Mouse (Mus musculus) adrenal gland, postnatal 10 days (tissue): ENCODE measurements around the gene Lenep. TPM values are rescaled to one million over a fixed set of nuclear protein-coding genes. Genes with fewer than 3 reads are reported as not detected.

ENCODE experiments used
- DNase-seq: peaks from one replicate; pipeline ENCODE4 v3.0.0; 2021; ENCODE audit warnings: mixed read lengths
- total RNA-seq, 2 experiments: library from RNA; stranded (reverse); gene quantifications; 2 replicates each; pipeline ENCODE4 v1.2.3; 2021

Gene Lenep
- total RNA-seq, 2 experiments from 2014 or later, result 0.24 TPM; not detected in 1

DNA sequence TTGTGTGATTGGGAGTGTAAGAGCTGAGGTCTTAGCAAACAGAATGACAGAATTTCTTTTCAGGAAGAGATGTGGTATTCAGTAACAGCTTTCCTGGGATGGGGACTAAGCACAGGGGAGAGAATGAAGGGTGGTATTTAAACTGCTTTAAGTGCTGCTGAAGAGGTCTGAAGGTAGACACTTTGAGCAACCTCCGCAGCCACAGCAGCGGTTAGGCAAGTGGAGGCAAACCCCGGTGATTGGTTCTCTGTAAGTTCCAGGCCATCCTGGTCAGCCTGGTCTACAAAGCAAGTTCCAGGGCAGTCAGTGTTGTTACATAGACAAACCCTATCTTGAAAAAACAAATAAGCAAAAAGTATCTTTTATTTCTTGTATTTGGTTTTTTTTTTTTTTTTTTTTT is 17.4 kb upstream of the Lenep start:
- no peak for DNase-seq

DNA sequence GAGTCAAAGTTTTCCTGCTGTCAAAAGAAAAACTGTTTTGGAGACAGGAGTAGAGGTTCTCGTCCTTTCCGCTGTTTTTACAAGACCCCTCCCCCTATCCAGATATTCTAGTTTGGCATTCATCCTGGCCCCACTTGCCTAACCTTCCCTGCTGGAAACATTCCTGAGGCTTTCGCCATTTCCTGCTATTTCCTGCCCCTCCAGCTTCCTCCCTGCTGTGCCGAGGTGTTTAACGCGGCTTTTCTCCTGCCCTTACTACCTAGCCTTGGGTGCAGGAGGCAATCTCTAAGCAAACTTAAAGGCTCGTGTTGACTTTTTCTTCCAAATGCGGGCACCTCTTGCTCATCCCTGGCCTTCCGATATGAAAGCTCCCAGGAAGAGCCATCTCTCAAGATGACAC is 17.0 kb upstream of the Lenep start:
- peak; percentile 80 for DNase-seq

DNA sequence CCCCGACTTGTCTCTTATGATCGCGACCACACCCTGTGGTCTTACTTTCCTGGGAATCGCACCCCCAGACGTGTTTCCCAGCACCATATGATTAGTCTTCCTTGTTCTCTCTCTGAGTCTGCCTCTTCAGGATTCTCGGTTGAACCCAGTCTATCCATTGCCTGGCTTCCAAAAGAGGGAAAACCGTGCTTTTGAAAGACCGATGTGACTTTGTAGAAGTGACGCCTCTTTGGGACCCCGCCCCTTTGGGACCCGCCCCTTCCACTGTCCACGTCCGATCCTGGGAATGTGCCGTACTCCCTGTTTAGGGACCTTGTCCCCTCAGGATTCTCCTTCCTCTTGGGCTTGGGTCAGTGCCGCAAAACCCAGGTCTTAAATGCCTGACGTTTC is 16.3 kb upstream of the Lenep start:
- DNase-seq, result peak; percentile 93

DNA sequence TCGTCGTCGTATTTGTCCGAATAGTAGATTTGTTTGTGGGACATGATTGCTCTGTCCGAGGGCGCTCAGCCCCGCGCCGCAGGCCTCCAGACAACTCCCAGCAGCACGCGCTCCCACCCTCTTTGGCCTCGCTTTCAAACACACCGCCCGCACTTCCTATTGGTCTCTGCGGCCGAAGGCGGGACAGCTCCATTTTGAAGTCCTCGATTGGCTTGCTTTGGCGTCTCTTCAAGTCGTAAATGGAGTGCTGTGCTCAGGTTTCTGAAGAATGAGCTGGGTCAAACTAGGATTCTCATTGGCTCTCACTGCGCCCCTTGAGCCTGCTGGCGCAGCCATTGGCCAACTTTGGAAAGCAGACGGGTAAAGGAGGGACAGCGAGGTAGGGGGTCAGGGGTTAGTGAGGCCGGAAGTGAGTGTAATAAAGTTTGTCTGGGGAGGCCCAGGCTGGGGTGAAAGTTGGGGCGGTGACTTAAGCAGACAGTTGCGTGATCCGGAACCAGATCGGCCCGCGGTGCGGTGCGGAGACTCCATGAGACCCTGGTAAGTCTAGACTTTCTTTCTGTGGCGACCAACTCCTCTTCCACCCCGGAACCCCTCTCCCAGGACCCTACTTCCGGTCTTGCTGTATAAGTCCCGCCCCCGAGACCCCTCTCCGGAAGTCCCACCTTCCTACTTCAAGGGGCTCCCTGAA is 15.7 kb upstream of the Lenep start, which contains the start of the genes Cks1b and Shc1:
TSS of gene Cks1b (minus strand) at position 214 of the 691 bp plus-strand sequence.
TSS of gene Shc1 (plus strand) at position 274 of the 691 bp plus-strand sequence.
- DNase-seq, result peak; percentile 93

DNA sequence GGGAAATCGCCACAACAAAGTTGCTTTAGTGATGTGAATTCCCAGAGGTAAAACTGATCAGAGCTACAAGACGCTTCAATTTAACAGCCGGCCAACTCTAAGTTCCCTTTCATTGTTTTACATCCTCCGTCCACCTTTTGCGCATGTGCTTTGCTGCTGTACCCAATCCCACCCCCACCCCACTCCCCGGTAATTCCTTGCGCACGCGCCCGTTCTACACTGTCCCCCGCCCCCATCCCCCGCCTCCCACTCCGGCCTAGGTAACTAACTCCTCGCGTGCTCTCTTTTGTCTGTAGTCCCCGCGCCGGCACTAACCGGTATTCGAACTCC is 15.2 kb upstream of the Lenep start:
- DNase-seq, result no peak

DNA sequence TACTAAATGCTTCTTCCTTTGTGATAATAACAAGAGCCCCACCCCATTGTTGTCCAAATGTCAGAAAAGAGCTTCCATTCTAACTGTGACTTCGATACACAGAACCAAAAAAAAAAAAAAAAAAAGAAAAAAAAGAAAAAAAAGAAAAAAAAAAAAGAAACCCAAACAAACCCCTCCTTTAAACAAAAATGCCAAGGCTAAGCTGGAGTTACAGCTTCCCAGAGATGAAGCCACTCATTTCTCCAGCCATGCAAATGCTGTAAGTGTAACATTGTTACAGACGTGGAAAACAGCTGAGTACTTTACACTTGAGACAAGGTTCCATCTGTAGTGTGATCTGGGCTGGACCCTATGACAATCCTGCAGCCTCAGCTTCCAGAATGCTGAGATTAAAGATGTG is 14.5 kb upstream of the Lenep start:
- no peak for DNase-seq

DNA sequence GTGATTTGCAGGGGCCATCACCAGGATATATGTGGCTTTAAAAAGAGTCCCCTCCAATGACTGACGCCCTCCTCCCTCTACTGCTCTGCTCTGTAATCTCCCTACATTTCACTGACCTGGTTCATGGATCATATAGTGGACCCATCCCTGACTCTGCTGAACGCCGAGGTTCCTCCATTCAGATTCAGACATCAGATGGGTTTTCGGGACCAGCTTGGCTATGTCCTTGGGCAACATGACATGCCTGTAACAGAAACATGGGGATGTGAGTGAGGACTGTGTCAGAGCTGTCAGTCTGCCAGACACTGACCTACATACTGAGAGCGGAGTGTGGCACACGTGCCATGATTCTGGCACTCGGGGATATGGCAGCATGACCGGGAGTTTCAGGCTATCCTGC is 13.6 kb upstream of the Lenep start:
- DNase-seq, result no peak

DNA sequence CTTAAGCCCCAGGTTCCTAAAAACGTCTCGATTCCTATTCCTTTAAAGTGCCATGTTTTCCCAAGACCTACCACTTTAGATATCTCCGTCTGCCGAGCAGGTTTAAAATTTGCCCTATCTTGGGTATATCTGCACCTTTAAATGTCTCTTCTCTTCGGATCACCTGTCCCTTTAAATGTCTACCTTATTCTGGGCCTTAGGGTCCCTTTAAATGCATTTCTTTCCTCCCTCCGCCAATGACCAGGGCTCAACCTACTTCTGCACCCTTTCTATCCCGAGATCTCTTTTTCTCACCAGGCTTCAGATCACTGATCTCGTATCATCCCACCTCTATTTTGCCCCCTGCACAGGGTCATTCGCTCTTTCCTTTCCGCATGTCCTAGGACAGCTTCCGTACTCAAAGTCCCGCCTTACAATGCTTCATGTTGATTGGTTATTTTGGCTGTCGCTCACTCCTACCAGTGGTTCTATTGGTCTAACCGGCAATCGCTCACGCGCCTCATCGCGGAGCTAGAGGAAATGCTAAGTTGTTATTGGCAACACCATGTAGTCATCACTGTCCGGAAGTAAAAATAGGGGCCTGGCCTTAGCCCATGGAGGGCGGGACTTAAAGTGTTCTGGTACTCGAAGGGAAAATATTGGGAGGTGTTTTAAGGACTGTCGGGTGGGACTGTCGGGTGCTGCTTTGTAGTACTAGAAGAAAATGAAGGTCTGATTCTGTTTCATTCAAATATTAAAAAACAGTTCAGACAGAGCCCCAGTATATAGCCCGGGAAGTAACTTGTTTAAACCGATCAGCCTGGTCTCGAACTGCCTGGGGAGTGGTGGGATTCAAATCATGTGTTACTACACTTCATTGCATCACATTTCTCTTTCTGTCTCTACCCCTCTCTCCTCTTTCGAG is 9.1 kb upstream of the Lenep start, which contains the start of gene Flad1:
TSS of gene Flad1 (minus strand) at position 381 of the 904 bp plus-strand sequence.
- DNase-seq, result peak; percentile 96

DNA sequence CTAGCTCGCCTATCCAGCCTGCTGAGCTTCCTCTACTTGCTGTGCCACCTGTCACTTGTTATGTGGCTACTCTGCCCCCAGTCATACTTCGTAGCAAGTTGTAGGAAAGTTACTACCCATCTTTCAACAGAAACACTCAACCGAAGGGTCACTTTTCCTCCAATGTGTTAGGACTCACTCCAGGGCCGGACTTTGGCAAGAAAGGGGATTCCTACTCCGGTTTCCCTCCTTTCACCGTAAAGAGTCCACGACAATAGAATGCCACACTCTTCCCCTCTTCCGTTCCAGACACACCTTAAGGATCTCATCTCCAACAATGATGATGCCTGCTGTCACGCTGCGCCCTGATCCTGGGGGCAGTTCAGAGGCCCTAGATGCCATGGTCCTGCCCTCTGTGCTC is 8.3 kb upstream of the Lenep start:
- DNase-seq, result no peak

DNA sequence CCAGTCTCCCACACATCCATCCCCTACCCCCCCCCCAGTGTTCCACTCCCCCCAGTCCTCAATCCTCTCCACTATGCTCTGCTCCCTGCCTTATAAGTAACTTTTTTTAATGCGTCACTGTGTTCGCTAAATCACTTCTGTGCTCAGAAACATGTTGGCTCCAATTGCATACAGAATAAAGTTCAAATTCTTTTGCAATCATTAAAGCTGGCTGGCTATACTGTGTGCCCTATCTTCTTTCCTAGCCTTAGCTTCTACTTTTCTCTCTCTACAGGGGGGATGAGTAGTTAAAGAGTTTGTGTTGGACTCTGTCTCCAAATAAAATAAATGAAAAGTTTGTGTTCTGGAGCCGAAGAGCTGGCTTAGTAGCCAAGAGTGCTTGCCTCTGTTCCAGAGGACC is 7.1 kb upstream of the Lenep start:
- DNase-seq, result no peak

DNA sequence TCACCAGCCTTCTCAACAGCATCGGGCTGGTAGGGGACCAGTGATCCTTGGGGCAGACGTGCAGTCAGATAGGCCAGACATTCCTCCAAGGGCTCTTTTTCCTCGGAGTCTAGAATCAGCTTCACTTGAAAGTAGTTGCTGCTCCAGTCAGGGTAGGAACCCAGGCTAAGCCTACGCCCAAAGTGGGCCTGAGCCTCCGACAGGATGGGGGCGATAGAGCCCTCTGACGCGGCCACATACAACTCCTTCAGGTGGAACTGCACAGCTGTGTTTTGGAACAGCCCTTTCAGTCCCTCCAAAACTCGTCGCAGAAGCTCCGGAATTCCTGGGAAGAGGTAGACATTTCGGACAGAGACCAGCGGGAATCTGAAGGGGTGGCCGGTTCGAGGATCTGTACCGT is 5.9 kb upstream of the Lenep start:
- no peak for DNase-seq

DNA sequence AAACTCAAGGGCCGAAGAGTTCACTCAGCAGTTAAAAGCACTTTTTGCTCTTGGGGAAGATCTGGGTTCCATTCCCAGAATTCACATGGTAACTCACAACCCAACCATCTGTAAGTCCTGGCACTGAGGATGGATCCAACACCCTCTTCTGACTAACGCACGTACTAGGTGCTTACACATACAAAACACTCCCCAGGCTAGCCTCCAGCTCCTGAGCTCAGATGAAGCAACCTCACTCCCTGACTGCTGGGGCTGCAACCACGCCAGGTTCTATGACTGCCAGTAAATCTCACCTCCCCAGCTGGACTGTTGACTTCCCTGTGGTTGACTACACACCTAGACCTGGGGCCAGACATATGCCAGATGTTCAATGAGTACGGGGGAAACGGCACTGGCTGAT is 4.3 kb upstream of the Lenep start:
- DNase-seq, result no peak

DNA sequence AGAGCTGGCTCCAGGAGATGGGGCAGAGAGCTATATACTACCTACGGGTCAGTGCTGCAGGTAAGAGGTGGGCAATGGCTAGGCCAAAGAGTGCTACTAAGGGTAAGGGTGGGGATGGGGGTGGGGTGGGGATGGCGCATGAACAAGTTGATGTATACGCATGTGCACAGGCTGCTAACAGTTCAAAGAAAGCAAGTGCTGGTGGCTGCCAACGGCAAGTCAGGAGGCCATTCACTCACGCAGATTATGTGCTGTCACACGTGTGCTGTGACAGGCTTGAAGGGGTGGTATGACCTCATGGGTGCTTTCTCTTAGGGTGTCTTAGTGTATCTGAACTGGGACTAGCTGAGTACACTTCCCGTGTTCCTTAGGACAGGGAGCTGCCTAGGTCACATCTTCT is 1.3 kb downstream of the Lenep start:
- no peak for DNase-seq

DNA sequence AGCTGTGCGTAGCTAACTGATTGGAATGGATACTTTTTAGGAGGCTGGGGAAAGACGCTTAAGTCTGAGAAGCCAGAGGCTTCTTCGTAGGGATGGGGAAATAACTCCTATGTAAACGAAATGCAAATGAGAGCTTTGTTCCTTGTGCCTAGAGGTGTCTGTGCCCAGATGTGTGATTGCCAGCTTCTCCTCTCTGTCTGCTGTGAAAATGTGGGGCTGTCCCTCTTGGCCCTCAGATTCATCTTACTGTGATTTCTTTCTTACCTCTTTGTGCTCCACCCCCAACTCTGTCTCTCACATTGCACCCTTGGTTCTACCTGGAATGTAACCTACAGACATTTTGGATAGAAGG is 6.0 kb downstream of the Lenep start:
- no peak for DNase-seq

DNA sequence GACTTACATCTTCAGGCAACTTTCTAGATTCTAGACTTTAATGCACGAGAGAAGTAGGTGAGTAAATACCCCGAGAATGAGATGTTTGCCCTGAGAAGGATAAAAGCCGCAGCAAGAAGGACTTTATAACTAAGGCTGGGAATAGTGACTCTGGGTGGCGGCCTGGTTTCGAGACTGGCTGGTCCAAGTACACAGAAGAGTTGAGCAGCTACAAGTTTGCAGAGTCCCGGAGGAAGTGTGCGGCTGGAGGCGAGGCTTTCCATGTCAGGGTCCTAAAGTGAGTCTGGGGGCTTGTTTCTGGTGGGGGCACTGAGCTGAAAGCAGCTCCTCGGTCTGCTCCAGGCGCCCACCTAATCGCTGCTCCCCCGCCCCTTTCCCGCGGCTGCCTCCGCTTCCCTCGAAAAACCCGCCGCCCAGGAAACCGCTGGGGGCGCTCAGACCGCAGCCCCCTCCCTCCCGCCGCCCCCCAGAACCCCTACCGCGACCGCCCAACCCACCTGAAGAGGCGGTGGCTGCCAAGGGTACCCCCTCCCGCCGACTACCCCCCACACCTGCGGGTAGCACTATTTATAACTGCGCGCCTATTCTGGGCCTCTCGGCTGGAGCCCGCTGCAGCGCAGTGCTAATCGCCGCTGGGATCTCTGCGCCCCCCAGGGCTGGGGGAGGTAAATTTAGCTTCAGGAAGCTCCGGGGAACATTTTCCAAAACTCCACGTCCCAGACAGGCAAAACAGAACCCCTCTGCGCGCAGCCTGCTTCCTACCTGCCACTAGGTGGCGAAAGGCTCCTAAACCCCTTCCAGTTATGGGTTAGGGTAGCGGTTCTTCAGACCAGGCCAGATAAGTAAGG is 6.6 kb downstream of the Lenep start:
- peak; percentile 78 for DNase-seq

DNA sequence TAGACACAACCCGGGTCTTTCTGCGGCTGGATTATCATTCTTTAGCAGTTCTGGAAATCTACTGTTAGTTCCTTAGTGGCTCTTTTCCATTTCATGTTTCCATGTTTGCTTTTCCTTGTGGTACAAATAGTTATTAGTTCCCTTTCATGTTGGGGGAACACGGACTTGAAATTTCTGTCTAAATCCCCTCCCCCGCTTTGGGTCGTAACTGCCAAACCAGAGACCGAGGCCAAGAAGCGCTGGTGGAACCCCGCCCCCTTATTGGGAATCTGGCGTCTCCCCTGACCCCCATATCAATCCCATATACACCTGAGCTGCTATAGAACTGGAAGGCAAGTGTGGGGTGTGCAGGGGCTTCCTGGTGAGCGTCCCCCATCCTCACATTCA is 7.2 kb downstream of the Lenep start:
- DNase-seq, result peak; percentile 48

DNA sequence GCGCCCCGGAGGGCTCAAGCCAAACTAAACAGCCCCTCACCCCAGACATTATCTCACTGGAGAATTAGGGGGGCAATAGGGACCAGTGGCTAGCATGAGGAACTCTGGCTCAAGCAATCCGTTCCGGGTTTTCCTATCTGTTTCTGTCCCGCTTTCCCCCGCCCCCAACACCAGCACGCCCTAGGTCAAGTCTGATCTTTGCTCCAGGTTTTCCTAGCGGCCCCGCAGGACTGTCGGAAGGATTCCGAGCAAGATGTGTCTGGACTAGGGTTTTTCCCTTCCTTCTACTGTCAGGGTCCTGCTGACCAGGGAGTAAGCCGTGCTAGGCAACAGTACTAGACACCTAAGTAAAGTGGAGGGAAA is 7.7 kb downstream of the Lenep start:
- peak; percentile 86 for DNase-seq

DNA sequence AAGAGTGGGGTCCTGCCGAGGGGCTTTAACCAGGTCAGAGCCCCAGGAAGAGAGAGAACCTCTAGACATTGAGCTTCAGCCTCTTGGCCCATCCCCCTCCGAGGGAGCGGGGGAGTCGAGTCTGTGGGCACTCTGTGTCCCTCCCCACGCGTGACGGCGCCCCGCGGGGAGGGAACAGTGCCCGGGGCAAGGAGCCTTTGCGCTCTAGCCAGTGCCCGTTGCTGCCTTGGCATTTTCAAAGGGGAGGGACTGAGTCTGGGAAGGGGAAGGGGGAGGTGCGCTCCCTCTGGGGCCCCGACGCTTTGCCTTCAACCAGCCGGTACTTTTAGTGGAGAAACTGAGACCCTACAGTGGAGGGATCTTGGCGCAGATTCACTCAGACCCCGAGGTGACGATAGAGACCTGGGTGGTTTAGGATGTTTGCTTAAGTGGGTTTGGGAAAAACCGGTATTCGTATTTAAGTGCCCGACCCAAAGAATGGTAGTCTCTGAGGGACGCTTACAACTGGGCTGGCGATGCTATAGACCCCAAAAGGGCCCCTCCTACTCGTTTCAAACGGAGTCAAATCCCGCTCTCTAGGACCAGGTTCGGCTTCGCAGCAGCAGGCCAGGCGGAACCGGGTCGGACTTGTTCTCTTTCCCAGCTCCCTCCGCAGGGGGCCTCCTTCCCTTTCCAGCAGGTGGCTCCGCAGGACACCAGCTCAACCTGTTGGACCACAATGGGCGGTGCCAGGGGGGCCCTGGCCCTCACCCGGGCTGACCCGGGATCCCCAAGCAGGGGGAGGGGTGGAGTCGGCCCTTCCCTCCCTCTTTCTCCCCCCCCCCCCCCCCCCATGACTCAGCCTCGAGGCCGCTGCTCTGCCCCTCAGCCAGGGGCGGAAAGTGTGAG is 8.3 kb downstream of the Lenep start, which contains the start of gene Zbtb7b:
TSS of gene Zbtb7b (minus strand) at position 771 of the 888 bp plus-strand sequence.
- DNase-seq, result peak; percentile 89

DNA sequence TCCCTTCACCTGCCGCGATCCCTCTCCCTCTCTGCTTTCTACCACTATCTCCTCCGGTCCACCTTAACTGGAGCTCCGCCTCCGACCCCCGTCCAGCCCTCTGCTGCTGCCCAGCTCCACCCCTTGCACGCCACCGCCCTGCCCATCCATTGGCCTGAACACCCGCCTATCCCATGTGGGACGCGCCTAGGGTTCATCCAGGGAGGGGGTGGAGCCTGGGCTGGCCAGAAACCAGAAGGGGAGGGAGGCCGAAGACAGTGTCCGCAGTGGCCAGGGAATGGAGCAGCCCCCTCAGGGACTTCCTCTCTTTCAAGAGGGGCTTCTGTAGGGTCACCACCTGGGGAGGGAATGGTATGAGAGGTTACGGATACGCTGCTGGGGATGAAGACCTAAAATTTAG is 9.0 kb downstream of the Lenep start:
- peak; percentile 99 for DNase-seq

DNA sequence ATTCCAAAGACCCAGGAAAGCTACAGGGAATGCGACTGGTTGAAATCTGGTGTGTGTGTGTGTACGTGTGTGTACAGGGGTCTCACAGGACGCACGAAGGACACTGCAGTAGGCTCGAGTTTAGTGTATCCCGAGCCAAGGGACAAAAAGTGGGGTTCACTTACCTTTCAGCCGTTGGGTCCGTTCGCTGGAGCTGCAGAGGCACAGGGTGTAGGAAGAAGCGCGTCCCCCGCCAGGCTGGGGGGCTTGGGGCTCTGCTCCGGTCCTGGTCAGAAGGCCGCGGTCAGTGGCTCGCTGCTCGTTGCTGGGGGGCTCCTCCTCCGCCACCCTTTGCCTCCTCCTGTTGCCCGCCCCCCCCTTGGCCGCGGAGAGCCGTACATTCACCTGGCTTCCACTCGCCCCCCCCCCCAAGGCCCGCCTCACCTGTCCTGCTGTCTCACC is 9.7 kb downstream of the Lenep start:
- peak; percentile 59 for DNase-seq

DNA sequence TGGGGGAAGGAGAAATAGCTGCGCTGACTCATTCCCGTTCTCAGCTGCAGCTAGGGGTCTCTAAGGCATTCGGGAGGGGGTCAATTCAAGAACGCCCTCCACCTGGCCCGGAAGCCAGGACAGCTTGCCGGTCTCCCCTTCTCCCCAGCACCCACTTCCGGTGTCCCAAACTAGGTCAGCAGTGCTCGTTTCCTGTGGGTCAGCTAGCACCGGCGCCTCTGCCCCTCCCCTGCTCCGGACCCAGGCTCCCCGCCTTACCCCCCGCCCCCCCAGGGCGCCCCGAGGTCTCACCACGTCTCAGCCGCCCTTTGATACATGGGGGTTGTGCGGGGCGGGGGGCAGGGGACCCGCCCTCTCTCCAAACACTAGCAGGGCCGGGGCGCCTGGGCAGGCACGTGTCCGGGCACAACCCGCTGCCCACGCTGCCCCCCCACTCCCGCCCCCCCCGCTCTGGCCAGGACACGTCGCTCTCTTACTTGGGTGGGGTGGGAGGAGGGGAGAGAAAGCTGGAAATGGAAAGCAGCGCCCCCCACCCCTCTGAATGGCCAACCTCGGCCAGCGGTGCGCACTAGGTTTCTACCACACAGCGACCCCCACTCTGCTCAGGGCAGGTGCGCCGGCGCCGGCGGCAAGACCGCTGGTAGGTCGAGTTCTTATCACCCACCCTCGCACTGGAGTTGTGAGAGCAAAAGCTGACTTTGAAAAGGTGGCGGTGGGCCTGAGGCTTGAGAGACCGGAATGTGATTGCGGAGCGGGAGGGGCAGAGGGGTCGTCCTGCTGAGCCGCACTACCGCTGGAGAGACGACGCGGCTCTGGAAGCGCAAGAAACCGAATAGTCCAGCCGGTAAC is 10.7 kb downstream of the Lenep start:
- DNase-seq, result peak; percentile 86
